Mouse (Mus musculus): ENCODE data around the gene Dgkh.

- TF ChIP-seq CTCF (IDR thresholded peaks at IDR 0.05; ENCODE audit: low read depth) (no peak), EP300 (IDR thresholded peaks at IDR 0.05; ENCODE audit: low read depth) (no peak)
These were observed 43.1 kb upstream of the Dgkh start for GRCm38 (mm10) chr14:78775699-78776098.

Data from liver, postnatal 0 days (tissue).